Mouse (Mus musculus) spleen, postnatal 36 days (tissue): ENCODE results near the gene Gm10320.

Experiments
- DNase-seq, 2 experiments: peaks; one replicate each; pipeline ENCODE4 v3.0.0; 2022; ENCODE audit warnings: low spot score in 2 of 2, mixed read lengths in 1 of 2

The Gm10320 gene

DNA sequence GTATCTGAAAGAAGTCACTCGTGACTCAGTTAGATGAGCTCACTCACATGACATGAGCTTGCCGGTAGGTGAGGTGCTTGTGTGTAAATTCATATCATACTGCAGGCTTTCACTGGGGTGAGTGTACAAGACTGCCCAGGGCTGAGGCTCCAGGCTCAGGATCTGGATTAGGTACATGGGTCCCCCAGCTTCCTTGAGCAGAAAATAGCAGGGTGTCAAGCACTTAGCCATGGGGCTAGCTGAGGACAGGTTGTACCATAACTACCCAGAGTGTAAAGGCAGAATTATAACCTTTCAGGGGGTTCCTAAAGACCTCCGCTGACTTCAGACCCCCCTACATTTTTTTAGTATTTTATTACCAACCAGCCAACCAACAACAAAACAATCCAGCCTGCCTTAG is at the start of gene Gm10320:
TSS of gene Gm10320 (minus strand) at position 93 of the 400 bp plus-strand sequence.
- no peak for DNase-seq

DNA sequence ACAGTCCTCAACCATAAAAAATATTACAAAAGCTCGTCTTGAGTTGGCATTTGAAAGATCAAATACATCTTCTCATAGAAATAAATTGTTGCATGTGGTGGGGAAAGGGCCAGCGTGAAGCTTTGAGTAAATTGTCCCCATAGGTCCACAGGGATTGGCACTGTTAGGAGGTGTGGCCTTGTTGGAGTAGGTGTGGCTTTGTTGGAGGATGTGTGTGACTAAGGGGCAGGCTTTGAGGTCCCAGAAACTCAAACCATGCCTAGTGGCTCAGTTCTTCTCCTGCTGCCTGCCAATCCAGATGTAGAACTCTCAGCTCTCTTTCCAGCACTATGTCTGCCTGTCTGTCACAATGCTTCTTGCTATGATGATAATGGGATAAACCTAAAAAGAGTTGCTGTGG is 49.8 kb upstream of the Gm10320 start:
- DNase-seq, result no peak

DNA sequence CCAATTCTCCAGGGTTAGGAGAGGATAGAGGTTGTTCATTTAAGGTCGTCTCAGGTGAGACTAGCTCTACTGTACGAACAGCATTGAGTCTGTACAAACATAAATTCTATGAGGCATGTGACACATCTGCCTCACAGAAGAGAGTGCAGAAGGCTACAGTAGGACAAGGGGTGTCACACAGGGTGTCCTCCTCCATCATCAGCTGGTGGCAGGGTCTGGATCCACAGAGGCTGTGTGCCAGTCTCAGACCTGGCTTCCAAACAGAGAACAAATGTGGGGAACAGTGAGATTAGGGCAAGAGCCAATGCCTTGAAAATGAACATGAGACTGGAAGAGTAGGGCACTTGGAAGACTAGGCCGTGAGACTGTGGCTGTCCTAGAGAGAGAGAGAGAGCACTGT is 48.4 kb upstream of the Gm10320 start:
- DNase-seq, result no peak

DNA sequence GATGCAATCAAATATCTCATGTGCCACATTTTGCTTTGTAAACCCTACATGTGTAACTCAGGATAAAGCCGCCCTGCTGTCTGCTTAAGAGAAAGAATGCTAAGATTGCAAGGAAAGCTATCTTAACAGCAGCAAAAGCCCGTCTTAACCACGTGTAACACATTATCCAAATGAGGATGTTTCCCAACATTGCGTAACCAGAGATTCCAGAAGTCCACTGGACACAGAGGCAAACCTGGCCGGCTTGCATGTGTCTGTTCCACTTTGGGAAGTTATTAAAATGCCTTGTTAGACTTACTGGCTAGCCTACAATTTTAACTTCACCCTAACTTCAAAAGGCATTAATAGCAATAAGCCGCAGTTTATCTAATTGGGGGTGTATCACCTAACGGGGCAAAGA is 47.5 kb upstream of the Gm10320 start:
- no peak for DNase-seq

DNA sequence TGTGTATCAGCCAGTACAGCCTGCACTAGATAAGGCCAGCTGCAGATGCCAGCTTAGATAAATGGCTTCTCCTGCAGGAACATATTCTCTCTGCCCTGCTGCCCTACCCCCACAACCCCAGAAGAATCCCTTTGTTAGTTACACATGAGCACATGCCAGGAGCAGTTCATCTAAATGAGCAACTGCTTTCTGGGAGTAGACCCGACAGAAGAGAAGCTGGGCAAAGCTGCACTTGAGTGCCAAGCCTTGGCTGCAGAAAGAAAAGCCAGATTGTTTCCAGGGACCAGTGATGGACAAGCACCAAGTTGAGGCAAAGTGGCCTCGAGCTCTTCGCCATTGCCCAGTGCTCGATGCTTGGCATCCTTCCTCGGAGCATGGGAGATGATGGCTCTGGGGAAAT is 46.8 kb upstream of the Gm10320 start:
- no peak for DNase-seq

DNA sequence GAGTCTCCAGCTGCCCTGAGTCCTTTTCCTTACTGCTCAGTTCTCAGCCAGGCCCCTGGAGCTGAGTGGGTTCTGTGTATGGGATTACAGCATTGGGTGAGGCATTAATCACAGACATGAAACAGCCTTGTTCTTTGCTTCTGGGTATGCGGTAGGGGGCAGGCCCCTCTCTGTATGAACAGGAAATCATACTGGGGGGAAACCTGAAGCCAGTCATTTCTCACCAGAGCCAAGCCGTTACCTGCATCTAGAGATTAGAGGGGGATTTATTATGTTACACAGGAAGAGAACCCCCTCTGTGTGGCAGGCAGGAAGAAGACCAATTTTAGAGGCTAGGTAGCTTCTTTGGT is 43.1 kb upstream of the Gm10320 start:
- no peak for DNase-seq

DNA sequence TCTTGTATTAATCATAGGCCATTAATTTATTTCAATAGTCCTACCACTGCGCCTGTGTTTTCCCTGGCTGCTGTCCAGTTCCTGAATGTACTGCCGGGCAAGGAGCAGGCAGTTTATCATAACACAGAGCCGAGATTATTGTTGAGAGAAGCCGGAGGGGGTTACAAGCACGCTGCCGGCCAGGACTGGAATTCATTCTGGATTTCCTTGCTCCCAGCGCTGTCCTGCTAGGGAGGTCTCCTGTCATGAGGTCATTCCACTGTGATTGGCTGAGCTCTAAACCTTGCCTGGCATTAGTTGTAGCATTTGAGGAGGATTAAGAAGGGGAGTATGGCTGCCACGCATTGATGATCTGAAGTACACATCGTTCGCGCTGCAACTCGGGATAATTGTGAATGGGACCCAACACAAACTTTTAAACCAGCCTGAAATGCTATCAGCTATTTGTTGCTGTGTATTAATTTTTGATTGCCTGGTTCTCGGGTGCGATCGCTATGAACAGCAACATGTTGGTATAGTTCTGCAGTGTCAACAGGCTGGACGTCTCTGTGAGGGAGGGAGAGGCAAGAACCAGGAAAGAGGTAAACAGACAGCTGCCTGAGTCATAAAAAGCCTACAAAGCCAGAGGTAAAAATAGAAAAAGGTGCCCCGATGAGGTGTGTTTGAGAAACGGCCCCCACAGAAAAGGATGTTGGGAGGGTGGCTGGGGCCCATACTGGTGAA is 42.5 kb upstream of the Gm10320 start:
- DNase-seq, result no peak

DNA sequence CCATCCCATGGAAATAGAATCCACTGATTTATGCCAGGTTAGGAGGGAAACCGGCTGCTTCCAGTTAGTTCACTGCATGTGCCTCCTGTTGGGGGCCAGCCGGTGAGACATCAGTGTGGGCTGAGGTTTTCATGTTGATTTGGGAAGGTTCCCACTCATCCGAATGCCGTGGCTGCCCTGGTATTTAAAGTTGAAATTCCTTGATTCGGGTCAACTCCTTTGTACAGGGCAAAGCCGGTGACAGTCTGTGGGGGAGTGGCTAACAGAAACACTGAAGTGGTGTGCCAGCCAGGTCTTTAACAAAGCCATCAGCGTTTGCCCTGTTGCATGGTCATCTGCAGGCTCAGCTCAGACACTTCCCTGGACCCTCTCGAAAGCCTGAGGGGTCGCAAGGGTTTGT is 41.6 kb upstream of the Gm10320 start:
- no peak for DNase-seq

DNA sequence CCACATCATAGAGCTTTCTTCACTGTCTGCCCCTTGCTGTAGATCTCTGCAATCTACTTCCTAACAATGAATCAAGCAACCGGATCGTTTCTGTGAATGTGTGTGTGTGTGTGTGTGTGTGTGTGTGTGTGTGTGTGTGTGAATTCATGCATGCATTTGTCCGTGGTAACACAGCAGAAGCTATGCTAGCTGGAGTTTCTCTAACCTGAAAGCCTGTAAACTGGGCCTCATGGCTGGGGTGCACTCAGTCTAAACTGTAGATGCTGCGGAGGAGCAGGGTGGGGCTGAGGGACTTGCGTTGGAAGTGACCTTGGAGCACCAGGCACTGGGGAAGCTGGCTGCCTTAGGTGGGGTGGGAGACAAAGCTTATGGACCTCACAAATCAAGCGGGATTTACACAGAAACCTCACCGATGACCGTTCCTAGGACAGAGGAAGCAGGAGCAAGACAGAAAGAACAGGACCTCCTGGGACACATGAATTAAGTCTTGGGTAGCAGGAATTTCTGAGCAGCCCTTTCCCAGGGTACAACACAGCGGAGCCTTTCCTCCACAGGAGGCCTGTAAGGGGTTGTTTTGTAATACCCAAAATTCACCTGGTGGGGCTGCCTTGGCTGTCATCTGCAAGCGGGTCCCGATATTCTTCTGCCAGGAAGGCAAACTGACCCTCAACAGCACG is 41.0 kb upstream of the Gm10320 start:
- no peak for DNase-seq

DNA sequence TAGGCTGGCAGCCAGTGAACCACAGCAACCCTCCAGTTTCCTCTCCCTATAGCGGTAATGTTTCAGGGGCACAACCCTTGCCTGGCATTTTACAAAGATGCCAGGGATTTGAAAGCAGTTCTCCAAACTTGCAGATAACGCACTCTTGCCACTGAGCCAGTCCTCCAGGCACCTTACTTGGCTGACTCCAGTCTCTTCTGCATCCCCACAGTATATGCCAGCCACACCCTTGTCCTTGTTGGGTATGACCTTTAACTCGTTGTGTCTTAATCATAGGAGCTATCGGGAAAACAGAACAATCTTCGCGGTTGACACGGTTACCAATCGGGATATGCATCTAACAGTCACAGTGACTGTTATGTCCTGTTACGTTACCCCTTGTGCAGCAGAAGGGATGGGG is 40.2 kb upstream of the Gm10320 start:
- DNase-seq, result no peak

DNA sequence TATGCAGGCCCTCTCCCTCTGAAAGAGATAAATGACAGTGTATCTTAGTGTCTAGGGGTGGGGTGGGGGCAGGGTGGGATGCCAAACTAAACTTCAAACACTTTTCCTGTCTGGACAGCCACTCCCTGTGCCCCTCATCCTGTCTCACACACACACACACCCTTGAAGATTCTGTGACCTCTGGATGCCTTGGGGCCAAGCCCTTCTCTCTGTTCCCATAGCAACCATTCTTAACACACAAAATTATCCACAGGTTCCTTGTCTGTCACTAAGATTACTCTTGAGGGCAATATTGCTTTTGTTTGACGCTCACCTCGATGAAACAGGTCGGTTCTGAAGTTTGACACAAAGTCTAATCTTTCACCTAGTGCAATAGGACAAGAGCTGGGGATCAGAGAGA is 39.5 kb upstream of the Gm10320 start:
- no peak for DNase-seq

DNA sequence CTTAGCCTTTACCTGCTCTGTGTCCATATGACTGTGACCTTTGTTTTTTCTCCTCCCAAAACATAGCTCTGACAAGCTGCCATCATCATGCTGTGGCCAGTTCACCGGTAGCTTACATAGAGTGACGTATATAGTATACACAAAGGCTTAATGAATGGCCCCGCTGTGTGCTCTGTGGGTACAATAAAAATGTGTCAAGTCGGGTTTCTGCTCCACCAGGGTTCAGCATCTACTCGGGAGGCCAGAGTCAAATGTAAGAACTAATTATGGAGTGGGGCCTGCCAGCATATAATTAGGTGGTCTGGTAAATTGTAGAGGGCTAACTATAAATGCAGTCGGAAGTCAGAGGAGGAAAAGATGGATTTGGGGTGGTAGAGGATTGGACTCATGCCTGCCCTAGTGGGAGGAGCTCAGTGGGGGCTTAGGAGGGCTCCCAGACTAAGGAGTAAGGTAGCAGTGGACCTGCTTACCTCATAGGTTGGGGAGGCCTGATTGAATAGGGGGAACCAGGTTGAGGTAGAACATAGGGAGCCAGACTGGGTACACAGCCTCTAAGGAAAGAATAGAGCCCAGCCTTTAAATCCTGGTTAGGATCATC is 32.0 kb upstream of the Gm10320 start:
- DNase-seq, result no peak

DNA sequence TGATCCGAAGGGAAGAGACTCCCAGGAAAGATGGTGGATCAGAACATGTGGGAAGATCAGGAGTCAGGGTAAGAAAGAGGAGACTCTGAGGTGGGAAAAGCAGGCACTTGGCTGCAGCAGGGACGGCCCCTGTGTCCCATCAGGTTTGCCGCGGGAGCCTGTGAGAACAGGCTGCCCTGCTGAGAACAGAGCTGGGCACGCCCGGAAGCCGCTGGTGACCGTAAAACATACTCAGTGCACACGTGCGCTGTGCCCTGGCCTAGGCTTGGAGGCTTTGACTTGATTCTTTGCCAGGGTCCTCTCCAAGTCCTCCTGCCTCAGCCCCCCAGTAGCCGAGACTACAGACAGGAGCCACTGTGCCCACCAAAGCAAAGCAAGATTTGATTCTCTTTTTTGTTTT is 26.5 kb upstream of the Gm10320 start:
- no peak for DNase-seq

DNA sequence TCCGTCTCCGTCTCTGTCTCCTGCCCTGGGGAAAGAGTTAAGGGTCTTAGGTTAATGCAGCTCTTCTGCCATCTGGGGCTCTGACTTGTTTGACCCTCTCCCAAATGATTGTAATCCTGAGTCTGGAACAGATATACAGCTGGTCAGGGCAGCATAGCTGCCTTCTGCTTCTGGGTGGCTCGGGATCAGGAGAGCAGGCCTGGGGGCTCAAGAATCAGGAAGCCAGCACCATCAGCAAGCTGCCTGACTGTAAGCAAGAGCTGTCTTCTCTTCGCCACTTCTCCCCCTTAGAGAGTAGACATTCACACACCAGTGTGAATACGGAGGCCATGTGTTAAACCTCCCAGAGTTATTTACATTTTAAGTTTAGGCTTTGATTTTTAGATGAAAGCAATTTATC is 25.9 kb upstream of the Gm10320 start:
- DNase-seq, result no peak

DNA sequence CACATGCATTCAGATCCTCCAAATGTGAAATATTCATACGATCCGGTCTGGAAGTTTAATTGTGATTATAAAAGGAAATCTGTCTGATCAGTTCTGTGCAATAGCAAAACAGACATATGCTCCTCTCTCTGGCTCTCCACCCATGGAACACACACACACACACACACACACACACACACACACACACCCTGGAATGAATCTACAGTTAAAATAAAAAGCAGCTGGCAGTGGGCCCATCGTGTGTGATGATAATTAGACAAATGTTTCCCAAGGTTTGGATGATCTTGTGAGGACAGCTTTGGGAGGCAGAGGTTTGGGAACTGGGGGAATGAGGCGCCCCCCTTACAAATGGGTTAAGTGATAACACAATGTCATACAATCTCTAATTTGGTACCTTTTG is 25.2 kb upstream of the Gm10320 start:
- no peak for DNase-seq

DNA sequence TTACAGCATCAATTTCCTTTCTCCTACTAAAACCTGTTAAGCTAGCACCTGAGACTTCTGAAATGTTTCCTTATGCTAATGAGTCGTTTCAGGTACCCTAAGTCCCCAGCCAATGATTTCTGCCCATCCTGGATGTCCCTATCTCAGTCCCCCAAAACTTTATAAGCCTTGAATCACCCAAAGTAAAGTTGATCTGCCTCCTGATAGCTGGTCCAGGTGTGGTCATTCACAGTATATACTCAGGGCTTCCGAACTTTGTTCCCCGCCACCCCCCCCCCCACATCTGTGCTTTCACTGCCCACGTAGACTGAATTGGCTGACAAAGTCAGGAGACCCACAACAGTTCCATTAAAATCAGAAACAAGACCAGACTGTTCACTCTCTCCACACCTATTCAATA is 20.3 kb upstream of the Gm10320 start:
- DNase-seq, result no peak

DNA sequence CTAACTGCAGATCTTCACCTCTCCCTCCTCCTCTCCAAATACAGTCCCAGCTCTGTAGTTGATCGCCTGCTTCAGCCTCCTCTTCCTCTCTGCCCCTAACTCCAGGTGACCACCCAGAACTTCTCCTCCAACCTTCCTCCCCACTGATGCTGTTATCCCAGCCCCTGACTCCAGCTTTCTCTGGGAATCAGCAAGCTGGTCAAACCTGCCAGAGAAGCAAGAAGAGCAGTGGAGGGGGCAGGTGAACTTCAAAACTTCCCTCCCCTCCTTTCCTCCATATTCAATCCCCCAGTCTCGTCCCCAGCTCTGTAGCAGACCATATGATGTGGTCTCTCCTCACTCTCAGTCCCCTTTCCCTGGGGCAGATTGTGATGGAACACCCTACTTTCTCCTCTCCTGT is 15.9 kb upstream of the Gm10320 start:
- DNase-seq, result no peak

DNA sequence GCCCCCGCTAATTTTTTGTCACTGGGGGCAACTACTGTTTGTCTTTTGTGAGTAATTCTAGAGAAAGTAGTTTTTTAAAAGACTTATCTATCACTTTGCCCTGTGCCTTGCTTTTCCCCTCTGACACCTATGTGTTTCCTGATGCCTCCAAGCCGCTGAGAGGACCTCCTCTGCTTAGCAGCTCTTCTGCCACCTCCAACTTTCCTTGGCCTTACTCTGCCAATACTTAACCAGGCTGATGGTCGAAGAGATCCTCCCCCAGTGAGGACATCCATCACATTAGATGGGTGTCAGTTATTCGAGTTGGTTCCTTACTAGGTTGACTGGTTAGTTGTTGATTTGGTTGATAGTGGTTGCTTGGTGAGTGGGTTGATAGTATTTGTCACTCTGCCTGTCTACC is 14.7 kb upstream of the Gm10320 start:
- DNase-seq, result no peak

DNA sequence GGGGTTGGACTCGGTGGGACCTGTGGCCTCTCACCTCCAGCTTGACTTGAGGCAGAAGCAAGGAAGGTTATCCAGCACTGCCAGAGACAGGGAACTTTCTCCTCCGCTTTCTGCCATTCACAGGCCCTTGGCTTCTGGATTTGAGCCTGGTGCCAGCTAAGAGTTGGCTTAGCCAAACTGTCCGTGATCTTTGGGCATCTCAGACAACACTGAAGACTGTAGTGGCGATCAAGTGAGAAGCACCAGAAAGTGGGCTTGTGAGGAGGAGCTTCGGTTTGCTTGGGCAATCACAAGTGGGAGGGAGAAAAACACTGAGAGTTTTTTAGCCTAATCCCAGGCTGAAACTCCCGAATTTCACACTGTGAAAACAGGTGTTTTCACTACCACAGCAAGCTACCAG is 14.2 kb upstream of the Gm10320 start:
- DNase-seq, result no peak

DNA sequence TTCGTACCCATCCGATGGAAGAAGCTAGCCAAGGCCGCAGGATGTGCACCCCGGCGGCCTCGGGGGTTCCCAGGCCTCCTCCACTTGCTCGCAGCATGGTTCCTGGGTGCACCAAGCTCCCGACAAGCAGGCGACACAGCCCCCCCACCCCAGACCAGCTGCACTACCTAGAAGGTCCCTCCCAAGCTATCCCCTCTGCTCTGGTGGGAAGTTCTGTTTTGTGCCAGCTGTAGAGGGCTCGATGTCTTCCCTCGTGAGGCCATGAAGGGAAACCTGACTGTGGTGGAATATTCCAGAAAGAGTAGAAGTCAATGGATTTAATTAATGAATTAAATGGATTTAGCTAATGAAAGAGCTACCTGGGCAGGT is 13.7 kb upstream of the Gm10320 start:
- DNase-seq, result no peak

DNA sequence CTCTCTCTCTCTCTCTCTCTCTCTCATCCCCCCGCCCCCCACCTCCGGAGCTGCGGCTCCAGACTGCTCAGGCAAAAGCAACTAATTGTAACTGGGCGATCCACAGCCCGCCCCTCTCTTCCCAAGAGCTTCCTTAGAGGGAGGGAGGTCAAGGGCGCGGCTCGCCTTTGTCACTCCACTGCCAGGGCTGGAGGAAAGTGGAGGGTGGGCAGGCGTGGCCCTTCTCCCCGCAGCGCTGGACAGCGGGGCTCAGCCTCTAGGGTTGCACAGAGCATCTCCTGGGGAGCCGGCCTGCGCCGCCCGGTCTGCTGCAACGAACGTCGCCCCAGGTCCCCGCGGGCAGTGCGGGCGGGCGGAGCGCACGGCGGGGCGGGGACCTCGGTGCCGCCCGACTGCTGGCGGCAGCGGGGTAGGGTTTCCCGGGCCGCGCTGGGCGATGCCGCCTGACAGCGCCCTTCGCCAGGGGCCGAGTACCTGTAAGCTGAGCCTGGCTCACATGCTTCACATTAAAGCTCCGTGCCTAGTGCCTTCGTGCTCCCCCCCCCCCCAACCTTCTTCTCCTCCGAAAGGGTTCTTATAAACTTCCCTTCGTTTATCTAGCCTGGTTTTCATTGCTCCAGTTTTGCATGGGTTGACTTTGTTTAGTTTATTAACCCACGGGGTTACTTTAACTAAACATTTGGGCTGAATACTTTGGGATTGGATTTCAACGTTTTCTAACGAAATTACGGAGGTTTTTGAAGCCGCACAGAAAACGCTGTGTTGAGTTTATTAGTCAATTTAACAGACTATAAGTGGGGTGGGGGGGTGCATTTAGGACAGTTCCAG is 13.1 kb upstream of the Gm10320 start:
- no peak for DNase-seq

DNA sequence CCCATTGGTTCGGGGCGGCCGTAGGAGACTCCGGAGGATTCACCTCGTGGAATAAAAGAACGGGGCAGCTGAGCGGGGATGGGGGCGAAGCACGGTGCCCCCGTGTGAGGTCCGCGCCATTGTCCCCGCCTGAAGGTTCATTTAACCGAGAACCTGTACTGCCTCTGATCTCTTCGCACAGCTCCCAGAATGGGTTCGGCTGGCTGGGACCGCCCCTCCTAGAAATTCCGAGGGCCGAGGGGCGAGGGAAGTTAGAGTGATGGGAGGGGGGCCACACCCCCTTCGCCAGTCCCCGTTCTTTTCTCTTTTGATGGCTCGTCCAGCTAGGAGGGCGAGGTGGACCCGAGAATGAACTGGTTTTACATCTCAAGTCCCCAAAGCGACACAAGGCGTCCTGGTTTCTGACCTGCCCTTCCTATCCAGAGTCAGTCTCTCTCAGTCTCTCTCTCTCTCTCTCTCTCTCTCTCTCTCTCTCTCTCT is 12.4 kb upstream of the Gm10320 start:
- no peak for DNase-seq

DNA sequence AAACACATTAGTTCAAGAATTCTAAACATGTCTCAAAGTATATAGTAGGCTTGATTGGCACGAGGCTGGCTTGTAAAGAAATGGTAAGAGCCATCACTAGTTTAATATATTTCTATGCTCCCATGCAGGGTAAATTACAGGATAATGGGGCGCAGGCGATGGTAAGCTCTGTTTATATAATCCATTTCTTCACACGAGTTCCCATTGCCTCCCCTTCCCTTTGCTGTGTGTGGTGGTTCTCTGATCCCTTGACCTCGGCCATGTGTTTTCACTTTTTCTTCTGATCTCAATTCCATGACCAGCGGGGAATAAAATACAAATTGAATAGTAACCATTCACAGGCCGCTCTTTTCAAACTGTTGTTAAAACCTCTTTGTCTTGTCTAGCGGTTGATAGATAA is 11.8 kb upstream of the Gm10320 start:
- no peak for DNase-seq
